8 mouse cellular contexts compared by ENCODE assay signal in the genomic region with DNA sequence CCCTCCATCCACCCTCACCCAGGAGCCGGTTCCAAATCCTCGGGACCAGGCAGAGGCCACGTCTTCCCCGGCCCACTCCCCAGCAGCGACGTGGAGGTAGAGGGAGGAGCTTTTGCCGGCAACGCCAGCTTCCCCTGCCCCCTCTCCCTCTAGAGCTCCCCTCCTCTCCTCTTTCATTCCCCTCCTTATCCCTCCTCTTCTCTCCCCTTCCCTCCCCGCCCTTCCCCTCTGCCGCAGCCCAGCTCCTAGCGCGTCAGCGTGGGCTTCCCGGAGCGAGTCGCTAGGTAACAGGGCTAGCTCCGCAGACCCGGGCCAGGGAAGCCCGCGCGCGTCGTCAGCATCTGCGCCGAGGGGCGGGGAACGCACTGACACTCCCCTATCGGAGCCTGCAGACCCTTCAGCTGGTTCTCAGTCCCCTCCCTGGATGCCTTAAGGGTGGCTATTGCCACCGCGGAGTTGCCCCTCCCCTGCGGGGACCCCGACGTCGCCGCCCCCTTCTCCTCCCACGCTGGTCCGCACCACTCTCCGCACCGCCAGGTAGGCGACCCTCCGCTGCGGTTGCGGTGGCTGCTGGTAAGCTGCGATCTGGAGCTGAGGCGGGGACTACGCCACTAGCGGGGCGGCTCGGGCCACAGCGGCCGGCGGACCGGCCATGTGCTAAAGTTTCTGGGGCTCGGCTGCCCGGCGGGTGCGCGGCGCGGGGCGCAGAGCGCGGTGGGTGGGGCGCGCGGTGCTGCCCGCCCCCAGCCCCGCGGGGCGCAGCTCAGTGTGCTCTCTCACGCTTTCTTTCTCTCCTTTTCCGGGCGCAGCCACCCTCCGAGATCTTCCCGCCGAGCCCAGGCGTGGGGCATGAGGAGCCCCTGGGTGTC. TPM values are rescaled to one million over a fixed set of nuclear protein-coding genes. Genes with fewer than 3 reads are reported as not detected.
A peak's percentile ranks its signal among the peaks of the same experiment; 100 is the strongest.
DNase-seq lines count a peak whose midpoint lies in the region; ATAC-seq and TF ChIP-seq lines count a peak whose summit lies in the region.

No protein-coding gene starts in this region.

- no peak overlapping the region for H3K27ac ChIP-seq in lung, postnatal 0 days (ENCODE audit: low read length)
- peak overlapping the region; percentile 62 for H3K27ac ChIP-seq in hindbrain, embryonic 12.5 days
- H3K27ac ChIP-seq in neural tube, embryonic 14.5 days (ENCODE audit: low read depth, low read length): peak overlapping the region; percentile 82

- H3K4me1 ChIP-seq in lung, postnatal 0 days (ENCODE audit: insufficient read depth, low read depth, low read length): peaks cover 3% of the 10 kb centered on the region; the same call in 1 of the 2 replicates
- no peaks in the 10 kb centered on the region for H3K4me1 ChIP-seq in lung, adult 2 months (ENCODE audit: control insufficient read depth, insufficient read depth, low read length)
- peaks cover 22% of the 10 kb centered on the region; the same call in 1 of the 2 replicates for H3K4me1 ChIP-seq in hindbrain, embryonic 12.5 days
- H3K4me1 ChIP-seq in neural tube, embryonic 14.5 days (ENCODE audit: control insufficient read depth, insufficient read depth, low read length): peaks cover 14% of the 10 kb centered on the region; the same call in 1 of the 2 replicates

- H3K9me3 ChIP-seq in lung, postnatal 0 days (ENCODE audit: low read length): no peaks in the 10 kb centered on the region
- H3K9me3 ChIP-seq in hindbrain, embryonic 12.5 days (replicated peaks): no peaks in the 10 kb centered on the region
- no peaks in the 10 kb centered on the region for H3K9me3 ChIP-seq in neural tube, embryonic 14.5 days (ENCODE audit: control insufficient read depth, low read length)

- ATAC-seq in lung, postnatal 0 days: peak; percentile 47; the same call in 1 of the 2 replicates
- peak; percentile 90 for ATAC-seq in hindbrain, embryonic 12.5 days (ENCODE audit: low FRiP score)
- ATAC-seq in neural tube, embryonic 14.5 days (ENCODE audit: low read depth): peak; percentile 93

- no peak for TF ChIP-seq CTCF in lung, postnatal 0 days (IDR thresholded peaks at IDR 0.05)
- TF ChIP-seq CTCF in lung, adult 2 months (IDR thresholded peaks at IDR 0.05; ENCODE audit: insufficient read depth, low read length): no peak

- intact Hi-C loops in left cerebral cortex, postnatal 36 days (cut with DNase I): loop anchor here (5.0 kb wide), 1 partner anchor 66 kb away; no protein-coding TSS in a partner anchor

- peaks cover 28% of the 10 kb centered on the region for H3K27me3 ChIP-seq in lung, postnatal 0 days (replicated peaks; ENCODE audit: insufficient read depth, low read length)
- H3K27me3 ChIP-seq in hindbrain, embryonic 12.5 days: peaks cover 37% of the 10 kb centered on the region
- H3K27me3 ChIP-seq in neural tube, embryonic 14.5 days (ENCODE audit: control insufficient read depth, insufficient read depth, low read length): no peaks in the 10 kb centered on the region; the same call in 1 of the 2 replicates

- TF ChIP-seq POLR2A in lung, adult 2 months (IDR thresholded peaks at IDR 0.05; ENCODE audit: borderline replicate concordance, extremely low read depth, low read depth, low read length): no peak

- WGBS in lung, postnatal 0 days: 1% methylated on average over 53 of the region's 77 CpGs
- WGBS in lung, adult 2 months: 1% methylated on average over 72 of the region's 77 CpGs
- WGBS in hindbrain, embryonic 12.5 days: 1% methylated on average over 74 of the region's 77 CpGs
- under 1% methylated on average over 66 of the region's 77 CpGs for WGBS in neural tube, embryonic 14.5 days

- peak overlapping the region; percentile 38 for H3K4me3 ChIP-seq in lung, postnatal 0 days (ENCODE audit: low read depth, low read length)
- H3K4me3 ChIP-seq in lung, adult 2 months (replicated peaks; ENCODE audit: extremely low read depth, low read depth, low read length): no peak overlapping the region
- H3K4me3 ChIP-seq in hindbrain, embryonic 12.5 days: peak overlapping the region; percentile 68
- H3K4me3 ChIP-seq in neural tube, embryonic 14.5 days (ENCODE audit: low read depth, low read length): peak overlapping the region; percentile 69

- peak overlapping the region; percentile 76 for H3K4me2 ChIP-seq in lung, postnatal 0 days (replicated peaks; ENCODE audit: low read depth, low read length)
- H3K4me2 ChIP-seq in hindbrain, embryonic 12.5 days (replicated peaks): peak overlapping the region; percentile 98
- H3K4me2 ChIP-seq in neural tube, embryonic 14.5 days (ENCODE audit: low read depth, low read length): peak overlapping the region; percentile 81

- H3K9ac ChIP-seq in lung, postnatal 0 days (replicated peaks; ENCODE audit: low read depth): no peak overlapping the region
- H3K9ac ChIP-seq in hindbrain, embryonic 12.5 days: peak overlapping the region; percentile 61
- H3K9ac ChIP-seq in neural tube, embryonic 14.5 days (replicated peaks; ENCODE audit: low read depth, low read length): peak overlapping the region; percentile 65

- no peak for DNase-seq in lung, postnatal 0 days (ENCODE audit: low spot score)
- no peak for DNase-seq in lung, adult 2 months
- peak; percentile 52 to 60 for DNase-seq in cerebellum, postnatal 4 days (ENCODE audit: low spot score in 2 of 2)
- peak; percentile 47 to 60 for DNase-seq in left cerebral cortex, postnatal 36 days (ENCODE audit: low spot score in 2 of 2)
- no peak for DNase-seq in spleen, adult 12 weeks (ENCODE audit: low spot score)
- no peak for DNase-seq in B cell, adult 2 months

- TF ChIP-seq EP300 in lung, postnatal 0 days (IDR thresholded peaks at IDR 0.05): no peak

- H3K36me3 ChIP-seq in lung, postnatal 0 days (ENCODE audit: insufficient read depth, low read length): no peaks in the 10 kb centered on the region
- H3K36me3 ChIP-seq in hindbrain, embryonic 12.5 days: no peaks in the 10 kb centered on the region
- no peaks in the 10 kb centered on the region for H3K36me3 ChIP-seq in neural tube, embryonic 14.5 days (ENCODE audit: control insufficient read depth, insufficient read depth, low read length)

RNA-seq across cellular contexts. Expression of gene Tunar, which starts 3.0 kb away (rescaled TPM):
- not detected in 2 replicates for polyA plus RNA-seq in lung, postnatal 0 days (2015; fragmentation: Nextera tagmentation; extraction: Ambion mirVana)
- polyA plus RNA-seq in lung, adult 2 months (2012; rRNA removed): not detected in 2 replicates
- polyA plus RNA-seq in hindbrain, embryonic 12.5 days (2016; fragmentation: Nextera tagmentation; extraction: Ambion mirVana): 3.1 and 3.9 TPM in 2 replicates
- total RNA-seq in left cerebral cortex, postnatal 36 days (2021): 10 to 100 TPM in 1 of 2 experiments, 1 to 10 TPM in 1; 7.1 to 12.7 TPM
- 19.7 and 29.9 TPM in 2 replicates for polyA plus RNA-seq in neural tube, embryonic 14.5 days (2014; fragmentation: Nextera tagmentation; extraction: Ambion mirVana)

Comparison
In these comparisons a context has a peak if more than half of its experiments do, and no peak if none do; other contexts are left out.
1. DNase-seq: peak in cerebellum, postnatal 4 days (2 of 2) and left cerebral cortex, postnatal 36 days (2 of 2); none in lung, postnatal 0 days (single experiment), lung, adult 2 months (single experiment), spleen, adult 12 weeks (single experiment) and B cell, adult 2 months (0 of 2).
2. Peak in every context shown above with its lines, with median percentiles within 50 percentile points of each other: ATAC-seq and H3K4me2 ChIP-seq.